Mouse (Mus musculus) erythroblast, embryonic 14.5 days (primary cell): ENCODE results near the gene Rad1.

Experiments
- GATA1 ChIP-seq: IDR thresholded peaks from 2 replicates; pipeline ENCODE4 v1.6.1; 2012; ENCODE audit warnings: low read length, inconsistent platforms, mixed read lengths
- TAL1 ChIP-seq: IDR thresholded peaks from 3 replicates; pipeline ENCODE4 v1.6.1; 2012; ENCODE audit warnings: low read length, inconsistent platforms, mixed read lengths

DNA sequence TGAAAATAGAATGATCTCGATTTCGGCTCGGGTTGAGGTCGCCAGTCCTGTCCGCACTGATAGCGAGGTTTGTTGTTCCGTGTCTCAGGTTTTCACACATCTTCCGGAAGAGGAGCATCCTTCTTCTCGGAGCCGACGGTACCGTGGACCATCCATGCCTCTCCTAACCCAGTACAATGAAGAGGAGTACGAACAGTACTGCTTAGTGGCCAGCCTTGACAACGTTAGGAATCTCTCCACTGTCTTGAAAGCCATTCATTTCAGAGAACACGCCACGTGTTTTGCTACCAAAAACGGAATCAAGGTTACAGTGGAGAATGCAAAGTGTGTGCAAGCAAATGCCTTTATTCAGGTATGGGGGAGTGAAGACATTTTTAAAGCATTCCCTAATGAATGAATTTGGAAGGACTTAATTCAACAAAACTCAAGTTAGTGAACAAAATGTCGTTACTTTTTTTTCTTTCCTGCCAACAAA is 584 bp downstream of the Rad1 start:
- TF ChIP-seq GATA1 (no peak), TAL1 (no peak)
